Mouse (Mus musculus): ENCODE results near the gene Gm11938.

The Gm11938 gene

GRCm38 (mm10) chr11:99573164-99573563 is 29.9 kb downstream of the Gm11938 start:
- no peak for DNase-seq (ENCODE audit: low spot score)

GRCm38 (mm10) chr11:99566530-99566929 is 36.6 kb downstream of the Gm11938 start, which contains the start of gene Krtap3-1:
Krtap3-1 (minus strand) TSS chr11:99566630.
- DNase-seq (ENCODE audit: low spot score): no peak

GRCm38 (mm10) chr11:99562580-99562979 is 40.5 kb downstream of the Gm11938 start:
- no peak for DNase-seq (ENCODE audit: low spot score)

- no peak for DNase-seq (ENCODE audit: low spot score)
Observed at GRCm38 (mm10) chr11:99559366-99559765, 43.7 kb downstream of the Gm11938 start, which contains the start of gene Gm11939. Gm11939 (minus strand) TSS chr11:99559466.

- DNase-seq (ENCODE audit: low spot score): no peak
Observed at GRCm38 (mm10) chr11:99557976-99558745, 44.9 kb downstream of the Gm11938 start.

- DNase-seq (ENCODE audit: low spot score): no peak
Observed at GRCm38 (mm10) chr11:99556753-99557152, 46.4 kb downstream of the Gm11938 start, which contains the start of gene Krtap3-2. Krtap3-2 (minus strand) TSS chr11:99556853.

- no peak for DNase-seq (ENCODE audit: low spot score)
Observed at GRCm38 (mm10) chr11:99556195-99556594, 46.9 kb downstream of the Gm11938 start.
